8 mouse cellular contexts compared by ENCODE assay signal in the genomic region with DNA sequence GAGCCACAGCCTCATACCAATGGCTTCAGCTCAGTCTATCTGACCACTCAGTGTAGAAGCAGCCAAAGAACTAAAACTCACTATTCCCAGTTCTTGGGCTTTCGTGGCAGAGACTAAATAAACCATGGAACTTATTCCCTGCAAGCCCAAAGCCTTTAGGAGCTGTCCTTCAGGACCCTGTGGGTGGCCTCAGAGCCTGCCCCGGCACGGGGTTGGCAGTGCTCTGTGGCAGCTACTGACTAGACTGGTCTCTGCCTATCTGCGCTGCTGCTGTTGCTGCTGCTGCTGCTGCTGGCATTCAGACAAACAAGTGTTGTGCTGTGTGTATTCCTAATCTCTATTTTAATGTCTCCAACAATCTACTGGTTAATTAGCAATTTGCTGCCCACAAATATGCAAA. TPM values are rescaled to one million over a fixed set of nuclear protein-coding genes. Genes with fewer than 3 reads are reported as not detected.
DNase-seq lines count a peak whose midpoint lies in the region; ATAC-seq lines count a peak whose summit lies in the region.

No protein-coding gene starts in this region.

- no peaks in the 10 kb centered on the region for H3K36me3 ChIP-seq in splenic B cell, adult 2 months (ENCODE audit: control insufficient read depth, insufficient read depth, low read length, poor library complexity, severe bottlenecking)

- peak; percentile 26 for DNase-seq in CD4-positive, CD25-positive, alpha-beta regulatory T cell, adult 2 months (ENCODE audit: low read depth, low spot score)
- peak; percentile 17 for DNase-seq in ovary, adult 18-20 months (ENCODE audit: low spot score)
- DNase-seq in ovary, postnatal 14 days (ENCODE audit: low spot score): no peak
- DNase-seq in kidney, postnatal 14 days: peak; percentile 30
- DNase-seq in splenic B cell, adult 2 months (ENCODE audit: low read depth, low spot score): peak; percentile 11
- DNase-seq in gastrocnemius, adult 18-20 months (ENCODE audit: low spot score): no peak

- no peaks in the 10 kb centered on the region for H3K27me3 ChIP-seq in splenic B cell, adult 2 months (ENCODE audit: control insufficient read depth, insufficient read depth, low read length, poor library complexity, severe bottlenecking)

- ATAC-seq in CD4-positive, CD25-positive, alpha-beta regulatory T cell, adult 4 months: no peak
- ATAC-seq in megakaryocyte, adult 5-6 weeks (ENCODE audit: poor library complexity, severe bottlenecking): no peak

RNA-seq across cellular contexts. Expression of gene Siah3, which starts 1.1 kb away (rescaled TPM):
- under 1 TPM in 1 of 2 experiments, not detected in 1; 0.47 TPM for polyA plus RNA-seq in CD4-positive, CD25-positive, alpha-beta regulatory T cell, adult 4 months (2017; shearing (Covaris generic))
- total RNA-seq in megakaryocyte, adult 5-6 weeks (2015): not detected in 2 replicates
- total RNA-seq in megakaryocyte, adult 5-6 weeks (2017): not detected in 2 replicates
- not detected for total RNA-seq in gastrocnemius, adult 18-20 months (2021)

Comparison
In these comparisons a context has a peak if more than half of its experiments do, and no peak if none do; other contexts are left out.
1. DNase-seq: peak in CD4-positive, CD25-positive, alpha-beta regulatory T cell, adult 2 months (single experiment), ovary, adult 18-20 months (single experiment), kidney, postnatal 14 days (single experiment) and splenic B cell, adult 2 months (single experiment); none in ovary, postnatal 14 days (single experiment) and gastrocnemius, adult 18-20 months (single experiment).